Mouse (Mus musculus) liver, embryonic 11.5 days (tissue): Measurements from ENCODE around the gene C77080. TPM values are rescaled to one million over a fixed set of nuclear protein-coding genes. Genes with fewer than 3 reads are reported as not detected.

ENCODE experiments used
- ATAC-seq: fragments of 200-750 bp; cut with Nextera tagmentation; replicated peaks from 2 replicates; pipeline ENCODE4 v1.8.0; 2017; ENCODE audit warnings: moderate number of reproducible peaks, mild to moderate bottlenecking, moderate TSS enrichment, moderate library complexity; ENCODE audit not compliant: low FRiP score
- DNase-seq: peaks from one replicate; pipeline ENCODE4 v3.0.0-alpha.2; 2017; ENCODE audit warnings: low spot score
- H3K27ac ChIP-seq: fragments of 300-500 bp; sonication (generic); 2 replicates; pipeline ENCODE4 v1.5.1; 2014; ENCODE audit warnings: mild to moderate bottlenecking, low read depth, low read length, control low read depth
- H3K27me3 ChIP-seq: fragments of 300-500 bp; sonication (generic); replicated peaks from 2 replicates; pipeline ENCODE4 v1.6.1; 2014; ENCODE audit warnings: low read length, mixed read lengths; ENCODE audit not compliant: control insufficient read depth, insufficient read depth
- H3K36me3 ChIP-seq: fragments of 300-500 bp; sonication (generic); 2 replicates; pipeline ENCODE4 v1.6.1; 2014; ENCODE audit warnings: mild to moderate bottlenecking, low read length, moderate library complexity, mixed read lengths; ENCODE audit not compliant: control insufficient read depth, insufficient read depth
- H3K4me1 ChIP-seq: fragments of 300-500 bp; sonication (generic); replicated peaks from 2 replicates; pipeline ENCODE4 v1.6.1; 2014; ENCODE audit warnings: low read length, mixed read lengths; ENCODE audit not compliant: control insufficient read depth, insufficient read depth
- H3K4me2 ChIP-seq: fragments of 300-500 bp; sonication (generic); 2 replicates; pipeline ENCODE4 v1.6.1; 2014; ENCODE audit warnings: mild to moderate bottlenecking, control low read depth, moderate library complexity
- H3K4me3 ChIP-seq: fragments of 300-500 bp; sonication (generic); 2 replicates; pipeline ENCODE4 v1.5.1; 2014; ENCODE audit warnings: low read depth, low read length, control low read depth
- H3K9ac ChIP-seq: fragments of 300-500 bp; sonication (generic); 2 replicates; pipeline ENCODE4 v1.6.1; 2014; ENCODE audit warnings: low read depth, low read length, control low read depth
- H3K9me3 ChIP-seq: fragments of 300-500 bp; sonication (generic); 2 replicates; pipeline ENCODE4 v1.6.1; 2016; ENCODE audit warnings: low read length, inconsistent platforms, mixed read lengths; ENCODE audit not compliant: control insufficient read depth
- WGBS: fragments of 180-500 bp; shearing (Covaris S2); extraction: QIAGEN DNeasy Blood & Tissue Kit; methylation state at CpG from one replicate; pipeline ENCODE4 v1.1.7; 2014; 5-methylcytosine and 5-hydroxymethylcytosine counted together
- polyA plus RNA-seq: library from polyadenylated mRNA; unstranded; fragments of >200 nt; fragmentation: Nextera tagmentation; extraction: Ambion mirVana; gene quantifications from 2 replicates; pipeline ENCODE4 v1.2.1, GENCODE M21; 2014

Gene C77080
- polyA plus RNA-seq, 1 experiment from 2014 or later: 1.2 TPM

GRCm38 (mm10) chr4:129206792-129207191 is 54.4 kb downstream of the C77080 start:
- Histone ChIP-seq H3K4me2 (no peak overlapping the region), H3K36me3 (peaks cover 57% of the 10 kb centered on the region), H3K4me3 (no peak overlapping the region), H3K9ac (no peak overlapping the region), H3K9me3 (no peaks in the 10 kb centered on the region), H3K27me3 (no peaks in the 10 kb centered on the region), H3K27ac (no peak overlapping the region), H3K4me1 (no peaks in the 10 kb centered on the region)
- no peak for ATAC-seq
- DNase-seq: no peak
- WGBS: 79% methylated on average over 8 of the region's 8 CpGs

- no peaks in the 10 kb centered on the region for H3K27me3 ChIP-seq
- peaks cover 49% of the 10 kb centered on the region for H3K36me3 ChIP-seq
- H3K4me1 ChIP-seq: no peaks in the 10 kb centered on the region
- no peak overlapping the region for H3K9ac ChIP-seq
- no peak overlapping the region for H3K4me2 ChIP-seq
- no peak for DNase-seq
- ATAC-seq: no peak
- no peak overlapping the region for H3K27ac ChIP-seq
- 96% methylated on average over 10 of the region's 10 CpGs for WGBS
- no peaks in the 10 kb centered on the region for H3K9me3 ChIP-seq
- H3K4me3 ChIP-seq: no peak overlapping the region
Measured at GRCm38 (mm10) chr4:129204655-129205054, 56.5 kb downstream of the C77080 start.

DNA sequence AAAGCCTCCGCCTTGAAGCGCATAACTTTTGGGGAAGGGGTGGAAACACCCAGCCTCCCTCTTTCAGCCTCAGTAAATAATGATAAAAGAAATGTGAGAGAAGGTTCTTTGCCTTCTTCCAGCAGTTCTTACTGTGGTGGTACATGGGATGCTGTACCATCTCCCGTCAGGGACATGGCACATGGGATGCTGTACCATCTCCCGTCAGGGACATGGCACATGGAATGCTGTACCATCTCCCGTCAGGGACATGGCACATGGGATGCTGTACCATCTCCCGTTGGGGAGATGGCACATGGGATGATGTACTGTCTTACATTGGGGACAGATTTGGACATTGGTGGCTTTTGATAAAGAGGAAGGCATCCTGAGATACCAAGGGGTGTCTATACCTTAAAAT is 63.7 kb downstream of the C77080 start:
- Histone ChIP-seq H3K9ac (no peak overlapping the region), H3K27ac (no peak overlapping the region), H3K4me2 (no peak overlapping the region), H3K9me3 (no peaks in the 10 kb centered on the region), H3K27me3 (no peaks in the 10 kb centered on the region), H3K4me3 (no peak overlapping the region), H3K4me1 (peaks cover 2% of the 10 kb centered on the region; the same call in 1 of the 2 replicates), H3K36me3 (peaks cover 30% of the 10 kb centered on the region; the same call in 1 of the 2 replicates)
- WGBS: 94% methylated on average over 6 of the region's 6 CpGs
- ATAC-seq (no peak), DNase-seq (no peak)

DNA sequence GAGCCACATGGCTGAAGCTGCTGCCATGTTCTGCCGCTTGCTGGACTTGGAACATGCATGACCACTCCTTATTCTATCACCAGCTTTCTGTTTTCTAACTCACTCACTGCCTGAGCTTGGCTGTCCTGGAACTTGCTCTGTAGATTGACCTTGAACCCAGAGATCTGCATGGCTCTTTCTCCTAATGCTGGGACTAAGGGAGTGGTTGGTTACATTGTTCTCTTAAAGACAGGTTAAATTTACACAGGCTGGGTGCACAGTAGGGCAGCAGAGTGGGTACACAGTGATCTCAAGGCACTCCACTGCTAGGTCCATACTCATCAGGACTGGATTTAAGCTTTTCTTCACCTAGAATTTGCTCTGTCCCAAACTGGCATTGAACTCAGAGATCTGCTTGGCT is 66.9 kb downstream of the C77080 start:
- H3K27ac ChIP-seq: no peak overlapping the region

GRCm38 (mm10) chr4:129191691-129192090 is 69.5 kb downstream of the C77080 start:
- Histone ChIP-seq H3K27me3 (no peaks in the 10 kb centered on the region), H3K4me1 (peaks cover 23% of the 10 kb centered on the region), H3K9ac (peak overlapping the region; percentile 42; the same call in 1 of the 2 replicates), H3K36me3 (peaks cover 6% of the 10 kb centered on the region; the same call in 1 of the 2 replicates), H3K4me2 (peak overlapping the region; percentile 82), H3K4me3 (peak overlapping the region; percentile 96; the same call in 1 of the 2 replicates), H3K9me3 (no peaks in the 10 kb centered on the region), H3K27ac (no peak overlapping the region)
- no peak for ATAC-seq
- 77% methylated on average over 5 of the region's 5 CpGs for WGBS
- no peak for DNase-seq

More for the DNA sequence above, 66.9 kb downstream of the C77080 start:
- H3K9me3 ChIP-seq: no peaks in the 10 kb centered on the region
- H3K9ac ChIP-seq: no peak overlapping the region
- no peak overlapping the region for H3K4me2 ChIP-seq
- peaks cover 21% of the 10 kb centered on the region; the same call in 1 of the 2 replicates for H3K36me3 ChIP-seq
- 91% methylated on average over 1 of the region's 1 CpGs for WGBS
- DNase-seq (no peak), ATAC-seq (no peak)
- H3K27me3 ChIP-seq: no peaks in the 10 kb centered on the region
- H3K4me3 ChIP-seq: no peak overlapping the region
- H3K4me1 ChIP-seq: peaks cover 14% of the 10 kb centered on the region

GRCm38 (mm10) chr4:129190538-129190937 is 70.7 kb downstream of the C77080 start:
- WGBS: 4% methylated on average over 12 of the region's 12 CpGs

DNA sequence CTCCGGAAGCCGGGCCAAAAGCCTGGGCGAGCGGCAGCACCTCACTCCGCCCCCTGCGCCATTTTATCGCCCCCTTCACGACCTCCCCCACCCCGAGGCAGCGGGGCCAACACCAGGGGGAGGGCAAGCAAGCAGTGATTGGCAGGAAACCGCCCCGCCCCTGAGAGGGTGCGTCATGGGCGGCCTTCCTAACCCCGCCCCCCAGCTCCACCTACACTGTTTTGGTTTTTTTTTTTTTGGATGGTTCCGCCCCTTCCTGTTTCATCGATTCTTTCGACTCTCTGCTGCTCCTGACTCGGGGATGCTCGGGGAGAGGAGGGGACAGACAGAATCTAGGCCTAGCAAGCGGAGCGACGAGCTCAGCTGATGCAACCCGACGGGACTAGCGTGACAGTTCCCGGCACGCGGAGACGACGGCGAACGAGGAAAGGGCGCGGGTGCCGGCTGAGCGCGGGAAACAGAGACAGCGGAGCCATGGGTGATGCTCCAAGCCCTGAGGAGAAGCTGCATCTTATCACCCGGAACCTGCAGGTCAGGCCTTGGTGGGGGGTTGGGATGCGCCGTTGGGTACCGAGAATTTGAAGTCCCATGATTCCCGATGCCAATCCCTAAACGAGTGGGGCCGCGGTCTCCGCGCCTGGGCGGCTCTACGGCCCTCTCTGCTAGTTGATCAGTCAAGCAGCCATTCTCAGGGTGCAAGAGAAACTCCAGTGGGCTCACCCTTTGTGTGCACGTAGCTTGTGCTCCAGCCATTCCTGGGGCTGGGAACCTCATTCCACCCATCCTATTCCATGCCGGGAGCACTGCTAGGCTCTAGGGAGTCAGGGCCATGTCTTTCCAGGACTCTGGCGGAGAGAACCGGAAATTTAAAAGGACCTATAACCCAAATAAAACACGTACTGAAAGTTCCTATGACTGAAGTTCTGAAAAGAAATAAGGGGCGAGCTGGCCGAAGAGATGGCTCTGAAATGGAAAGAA is 71.4 kb downstream of the C77080 start, which contains the start of the genes S100pbp and Yars:
Gene S100pbp, minus strand, starts transcription at position 186 of the 978 bp plus-strand sequence.
Gene Yars, plus strand, starts transcription at position 219 of the 978 bp plus-strand sequence.
- Histone ChIP-seq H3K27ac (peak within 1 kb of the TSS; percentile 88), H3K9ac (peak within 1 kb of the TSS; percentile 94), H3K4me3 (peak within 1 kb of the TSS; percentile 96), H3K4me2 (peak within 1 kb of the TSS; percentile 82), H3K9me3 (no peaks in the 10 kb centered on the region), H3K27me3 (no peaks in the 10 kb centered on the region), H3K36me3 (no peaks in the 10 kb centered on the region; the same call in 1 of the 2 replicates), H3K4me1 (peaks cover 23% of the 10 kb centered on the region)
- under 1% methylated on average over 57 of the region's 58 CpGs for WGBS
- peak; percentile 99 for DNase-seq
- ATAC-seq: peak; percentile 90

More at GRCm38 (mm10) chr4:129190538-129190937, 70.7 kb downstream of the C77080 start:
- peak overlapping the region; percentile 94 for H3K9ac ChIP-seq
- no peak for DNase-seq
- no peaks in the 10 kb centered on the region for H3K9me3 ChIP-seq
- peaks cover 23% of the 10 kb centered on the region for H3K4me1 ChIP-seq
- H3K4me2 ChIP-seq: peak overlapping the region; percentile 82
- no peaks in the 10 kb centered on the region; the same call in 1 of the 2 replicates for H3K36me3 ChIP-seq
- no peaks in the 10 kb centered on the region for H3K27me3 ChIP-seq
- peak overlapping the region; percentile 96 for H3K4me3 ChIP-seq
- H3K27ac ChIP-seq: peak overlapping the region; percentile 74
- ATAC-seq: no peak

DNA sequence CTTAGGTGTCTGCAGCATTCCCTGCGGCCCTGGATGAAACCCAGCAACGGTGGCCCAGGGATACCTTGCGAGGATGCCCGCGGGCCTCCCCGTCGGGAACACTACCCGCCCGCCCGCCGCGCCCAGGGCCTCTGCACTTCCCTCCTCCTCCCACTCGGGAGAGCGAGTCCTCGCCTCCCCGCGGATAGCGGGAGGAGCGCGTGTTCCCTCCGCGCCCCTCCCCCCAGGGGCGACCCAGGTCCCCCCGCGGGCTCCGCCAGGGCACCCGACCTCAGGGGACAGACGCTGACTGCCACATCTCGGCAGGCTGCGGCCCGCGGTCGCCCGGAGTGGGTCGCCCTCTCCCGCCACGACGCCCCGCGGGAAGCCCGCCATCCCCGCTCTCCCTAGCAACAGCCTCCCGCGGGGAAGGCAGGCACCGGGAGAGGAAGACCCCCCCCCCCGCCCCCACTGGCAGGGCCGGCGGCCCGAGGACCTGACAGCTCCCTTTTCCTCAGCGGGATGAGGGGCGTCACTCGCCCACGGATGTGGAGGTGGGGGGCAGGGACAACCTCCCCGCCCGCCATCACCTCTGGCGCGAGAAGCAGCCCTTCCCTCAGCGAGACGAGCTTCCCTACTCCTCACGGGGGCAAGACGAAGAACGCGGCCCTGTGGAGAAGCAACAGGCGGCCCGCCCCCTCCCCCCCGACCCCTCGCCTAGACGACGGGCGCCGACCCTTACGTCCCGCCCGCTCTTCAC is 72.2 kb downstream of the C77080 start:
- ATAC-seq: peak; percentile 53
- Histone ChIP-seq H3K36me3 (no peaks in the 10 kb centered on the region), H3K9ac (peak overlapping the region; percentile 90), H3K9me3 (no peaks in the 10 kb centered on the region), H3K4me2 (peak overlapping the region; percentile 80), H3K27me3 (no peaks in the 10 kb centered on the region), H3K4me1 (peaks cover 23% of the 10 kb centered on the region), H3K4me3 (peak overlapping the region; percentile 96), H3K27ac (peak overlapping the region; percentile 88)
- DNase-seq: no peak
- under 1% methylated on average over 64 of the region's 74 CpGs for WGBS
